ENCODE assay signal across 8 mouse cellular contexts in genomic region chr16:8737341-8737665, GRCm38 (mm10). TPM values are rescaled to one million over a fixed set of nuclear protein-coding genes. Genes with fewer than 3 reads are reported as not detected.
DNase-seq lines count a peak whose midpoint lies in the region; ATAC-seq and TF ChIP-seq lines count a peak whose summit lies in the region.

No protein-coding gene starts in this region.

- no peak for ATAC-seq in limb, embryonic 15.5 days (ENCODE audit: insufficient number of reproducible peaks, low FRiP score, low TSS enrichment, low read depth)
- no peak for ATAC-seq in stomach, postnatal 0 days (ENCODE audit: low FRiP score, low TSS enrichment)

- H3K9ac ChIP-seq in limb, embryonic 15.5 days: peak overlapping the region; percentile 87
- H3K9ac ChIP-seq in stomach, postnatal 0 days (ENCODE audit: low read length): peak overlapping the region; percentile 96

- DNase-seq in cerebellum, adult 2 months: no peak
- no peak for DNase-seq in cerebellum, adult 11 months
- DNase-seq in testis, postnatal 14 days (ENCODE audit: low spot score): no peak
- DNase-seq in stomach, postnatal 0 days (ENCODE audit: low spot score): no peak
- no peak for DNase-seq in yolk sac, embryonic 10.5 days (ENCODE audit: low spot score)
- DNase-seq in layer of hippocampus, adult 8-10 months (ENCODE audit: low spot score in 2 of 2): no peak

- H3K4me1 ChIP-seq in cerebellum, adult 2 months (ENCODE audit: control insufficient read depth, insufficient read depth, low read length): peaks cover 12% of the 10 kb centered on the region
- H3K4me1 ChIP-seq in testis, adult 2 months (ENCODE audit: control insufficient read depth, insufficient read depth, low read length): peaks cover 10% of the 10 kb centered on the region
- H3K4me1 ChIP-seq in limb, embryonic 15.5 days: peaks cover 29% of the 10 kb centered on the region
- H3K4me1 ChIP-seq in stomach, postnatal 0 days (replicated peaks; ENCODE audit: control insufficient read depth, insufficient read depth): 0 out of 2 replicates have a peak, but pooled peaks cover 8% of the 10 kb centered on the region

- no peak for TF ChIP-seq CTCF in cerebellum, adult 2 months (IDR thresholded peaks at IDR 0.05; ENCODE audit: borderline replicate concordance, insufficient read depth, low read depth, low read length)
- TF ChIP-seq CTCF in testis, adult 2 months (IDR thresholded peaks at IDR 0.05; ENCODE audit: control insufficient read depth, insufficient read depth, insufficient replicate concordance, low read depth, low read length): no peak
- no peak for TF ChIP-seq CTCF in stomach, postnatal 0 days (IDR thresholded peaks at IDR 0.05; ENCODE audit: low read depth)

- peak overlapping the region; percentile 83 for H3K4me3 ChIP-seq in cerebellum, adult 2 months (replicated peaks; ENCODE audit: insufficient read depth, low read depth, low read length)
- H3K4me3 ChIP-seq in testis, adult 2 months (ENCODE audit: control insufficient read depth, low read depth, low read length): peak overlapping the region; percentile 87
- H3K4me3 ChIP-seq in limb, embryonic 15.5 days: peak overlapping the region; percentile 97
- peak overlapping the region; percentile 92 for H3K4me3 ChIP-seq in stomach, postnatal 0 days (ENCODE audit: low read depth, low read length)

- H3K27me3 ChIP-seq in cerebellum, adult 2 months (ENCODE audit: control insufficient read depth, insufficient read depth, low read length): no peaks in the 10 kb centered on the region
- no peaks in the 10 kb centered on the region for H3K27me3 ChIP-seq in testis, adult 2 months (ENCODE audit: control insufficient read depth, insufficient read depth, low read length)
- H3K27me3 ChIP-seq in limb, embryonic 15.5 days: no peaks in the 10 kb centered on the region
- no peaks in the 10 kb centered on the region for H3K27me3 ChIP-seq in stomach, postnatal 0 days (ENCODE audit: control insufficient read depth, insufficient read depth, low read length)

- no peak overlapping the region for H3K27ac ChIP-seq in cerebellum, adult 2 months (ENCODE audit: insufficient read depth, low read length)
- no peak overlapping the region for H3K27ac ChIP-seq in testis, adult 2 months (ENCODE audit: control insufficient read depth, insufficient read depth, low read depth, low read length)
- no peak overlapping the region; the same call in 1 of the 2 replicates for H3K27ac ChIP-seq in limb, embryonic 15.5 days
- H3K27ac ChIP-seq in stomach, postnatal 0 days (replicated peaks): peak overlapping the region; percentile 98

- no peaks in the 10 kb centered on the region for H3K9me3 ChIP-seq in limb, embryonic 15.5 days
- no peaks in the 10 kb centered on the region for H3K9me3 ChIP-seq in stomach, postnatal 0 days (ENCODE audit: control insufficient read depth, low read length)

- no peak for TF ChIP-seq EP300 in stomach, postnatal 0 days (optimal IDR thresholded peaks at IDR 0.05)

- TF ChIP-seq POLR2A in cerebellum, adult 2 months (IDR thresholded peaks at IDR 0.05; ENCODE audit: borderline replicate concordance, insufficient read depth, low read length): no peak
- no peak for TF ChIP-seq POLR2A in testis, adult 2 months (IDR thresholded peaks at IDR 0.05; ENCODE audit: control insufficient read depth, low read depth, low read length)

- WGBS in cerebellum, adult 2 months: 0% methylated on average over 11 of the region's 11 CpGs
- WGBS in limb, embryonic 15.5 days: 1% methylated on average over 11 of the region's 11 CpGs
- WGBS in stomach, postnatal 0 days: under 1% methylated on average over 11 of the region's 11 CpGs

- H3K36me3 ChIP-seq in testis, adult 2 months (ENCODE audit: control insufficient read depth, insufficient read depth, low read length): no peaks in the 10 kb centered on the region
- no peaks in the 10 kb centered on the region for H3K36me3 ChIP-seq in limb, embryonic 15.5 days
- H3K36me3 ChIP-seq in stomach, postnatal 0 days (ENCODE audit: control insufficient read depth, insufficient read depth, low read length): no peaks in the 10 kb centered on the region

- H3K4me2 ChIP-seq in limb, embryonic 15.5 days: peak overlapping the region; percentile 70
- peak overlapping the region; percentile 98 for H3K4me2 ChIP-seq in stomach, postnatal 0 days (replicated peaks; ENCODE audit: low read depth)

RNA-seq across cellular contexts. Expression of gene Usp7, which starts 54.8 kb away (rescaled TPM):
- 116 and 119 TPM in 2 replicates for polyA plus RNA-seq in cerebellum, adult 2 months (2012; rRNA removed)
- polyA plus RNA-seq in testis, adult 2 months (2012; rRNA removed): 51.7 and 61.5 TPM in 2 replicates
- 27.8 and 28.9 TPM in 2 replicates for polyA plus RNA-seq in limb, embryonic 15.5 days (2015; fragmentation: Nextera tagmentation; extraction: Ambion mirVana)
- 15.7 and 18.1 TPM in 2 replicates for polyA plus RNA-seq in stomach, postnatal 0 days (2015; fragmentation: Nextera tagmentation; extraction: Ambion mirVana)
- total RNA-seq in layer of hippocampus, adult 8-10 months (2022): 100 to 1,000 TPM; 150 to 185 (median 163) TPM

RNA-seq across cellular contexts. Expression of gene Gm5767, which starts 56.7 kb away (rescaled TPM):
- polyA plus RNA-seq in cerebellum, adult 2 months (2012; rRNA removed): not detected in 2 replicates
- 526 and 543 TPM in 2 replicates for polyA plus RNA-seq in testis, adult 2 months (2012; rRNA removed)
- polyA plus RNA-seq in limb, embryonic 15.5 days (2015; fragmentation: Nextera tagmentation; extraction: Ambion mirVana): 0.32 TPM in 1 of 2 replicates, not detected in the other
- not detected in 2 replicates for polyA plus RNA-seq in stomach, postnatal 0 days (2015; fragmentation: Nextera tagmentation; extraction: Ambion mirVana)
- not detected for total RNA-seq in layer of hippocampus, adult 8-10 months (2022)

Comparison
In these comparisons a context has a peak if more than half of its experiments do, and no peak if none do; other contexts are left out.
1. RNA of gene Gm5767, which starts 56.7 kb away (polyA plus RNA-seq): 526 to 543 TPM in testis, adult 2 months; 0.32 TPM in limb, embryonic 15.5 days, not detected in stomach, postnatal 0 days and not detected in cerebellum, adult 2 months; every median in the first group is over 100 times any median in the second.
2. Peak in every context shown above with its lines, with median percentiles within 50 percentile points of each other: H3K4me3 ChIP-seq.